Mouse (Mus musculus) kidney, adult 2 months (tissue): Measurements from ENCODE around the gene Nipsnap3b.

ENCODE experiments used
- CTCF ChIP-seq: fragments of 200-500 bp; conservative IDR thresholded peaks from 2 replicates; pipeline ENCODE4 v1.5.1; 2011; ENCODE audit warnings: low read depth, mild to moderate bottlenecking, control low read depth, low read length, moderate library complexity, mixed read lengths; ENCODE audit not compliant: insufficient read depth, insufficient read length
- POLR2A ChIP-seq: fragments of 200-500 bp; IDR thresholded peaks from one replicate; pipeline ENCODE4 v1.6.1; 2011; ENCODE audit warnings: low read depth, low read length, control low read depth

GRCm38 (mm10) chr4:53023189-53023925 is 11.7 kb downstream of the Nipsnap3b start:
- TF ChIP-seq CTCF, result no peak
- no peak for TF ChIP-seq POLR2A
